Mouse (Mus musculus) adipocyte (in vitro differentiated cells): ENCODE data around the gene Lrrfip2.
A peak's percentile ranks its signal among the peaks of the same experiment; 100 is the strongest.

Source experiments
- DNase-seq: peaks from one replicate; pipeline ENCODE4 v3.0.0-alpha.2; 2016; ENCODE audit warnings: low spot score

Gene Lrrfip2

GRCm38 (mm10) chr9:111223406-111223805 is 106.0 kb downstream of the Lrrfip2 start:
- no peak for DNase-seq

- no peak for DNase-seq
Measured at GRCm38 (mm10) chr9:111228446-111228845, 111.1 kb downstream of the Lrrfip2 start.

- DNase-seq = no peak
Measured at GRCm38 (mm10) chr9:111234701-111235100, 117.3 kb downstream of the Lrrfip2 start.

- DNase-seq = no peak
Measured at GRCm38 (mm10) chr9:111237726-111238125, 120.3 kb downstream of the Lrrfip2 start.

GRCm38 (mm10) chr9:111239821-111240220 is 122.4 kb downstream of the Lrrfip2 start:
- no peak for DNase-seq

- DNase-seq = no peak
Measured at GRCm38 (mm10) chr9:111243384-111243783, 126.0 kb downstream of the Lrrfip2 start.

- DNase-seq = no peak
Measured at GRCm38 (mm10) chr9:111245546-111245945, 128.2 kb downstream of the Lrrfip2 start.

- peak; percentile 24 for DNase-seq
Measured at GRCm38 (mm10) chr9:111247682-111248246, 130.4 kb downstream of the Lrrfip2 start.

GRCm38 (mm10) chr9:111252161-111252869 is 134.9 kb downstream of the Lrrfip2 start:
- no peak for DNase-seq

- DNase-seq = peak; percentile 84
Measured at GRCm38 (mm10) chr9:111260360-111260985, 143.1 kb downstream of the Lrrfip2 start.

GRCm38 (mm10) chr9:111261356-111261755 is 144.0 kb downstream of the Lrrfip2 start:
- DNase-seq = no peak

- DNase-seq = no peak
Measured at GRCm38 (mm10) chr9:111267998-111268397, 150.6 kb downstream of the Lrrfip2 start.

- DNase-seq = no peak
Measured at GRCm38 (mm10) chr9:111270606-111271005, 153.2 kb downstream of the Lrrfip2 start.

- no peak for DNase-seq
Measured at GRCm38 (mm10) chr9:111271056-111271433, 153.7 kb downstream of the Lrrfip2 start.

GRCm38 (mm10) chr9:111271434-111272160 is 154.2 kb downstream of the Lrrfip2 start, which contains the start of the genes Mlh1 and Epm2aip1:
Gene Mlh1, minus strand, starts transcription at chr9:111271791.
Gene Epm2aip1, plus strand, starts transcription at chr9:111271929.
- peak; percentile 99 for DNase-seq

GRCm38 (mm10) chr9:111272356-111272755 is 155.0 kb downstream of the Lrrfip2 start:
- peak; percentile 46 for DNase-seq

GRCm38 (mm10) chr9:111272996-111273785 is 155.8 kb downstream of the Lrrfip2 start:
- DNase-seq = no peak

- DNase-seq = no peak
Measured at GRCm38 (mm10) chr9:111273958-111274357, 156.6 kb downstream of the Lrrfip2 start.

- no peak for DNase-seq
Measured at GRCm38 (mm10) chr9:111275156-111275555, 157.8 kb downstream of the Lrrfip2 start.
